Mouse (Mus musculus) layer of hippocampus, adult 2 months (tissue): ENCODE measurements around the gene Yap1. TPM values are rescaled to one million over a fixed set of nuclear protein-coding genes. Genes with fewer than 3 reads are reported as not detected.
"Not testable (repeated sequence)": the region's sequence is repeated elsewhere in the genome, so short reads cannot be mapped to it uniquely, and the experiment has no call there.

Experiments
- DNase-seq, 2 experiments: peaks; one replicate each; pipeline ENCODE4 v3.0.0; 2022; ENCODE audit warnings: low spot score in 2 of 2
- H3K27ac ChIP-seq: fragments of 200-600 bp; 2 replicates; pipeline ENCODE4 v1.8.1; 2022
- H3K4me3 ChIP-seq: fragments of 200-600 bp; 2 replicates; pipeline ENCODE4 v1.8.1; 2022; ENCODE audit warnings: mild to moderate bottlenecking
- CTCF ChIP-seq: fragments of 200-600 bp; conservative IDR thresholded peaks from 2 replicates; pipeline ENCODE4 v1.8.1; 2022; ENCODE audit warnings: antibody characterized with exemption, mild to moderate bottlenecking, moderate library complexity
- total RNA-seq, 2 experiments: library from RNA; stranded (reverse); gene quantifications; 2 replicates each; pipeline ENCODE4 v1.2.3; 2021

Gene Yap1
- total RNA-seq, 2 experiments from 2014 or later = 15.7 to 17.7 TPM

GRCm38 (mm10) chr9:7934419-7934818 lies 70.0 kb downstream of the Yap1 start:
- Histone ChIP-seq H3K27ac (peak overlapping the region; percentile 33; the same call in 1 of the 2 replicates), H3K4me3 (peak overlapping the region; percentile 33; the same call in 1 of the 2 replicates)
- DNase-seq = no peak
- no peak for TF ChIP-seq CTCF

GRCm38 (mm10) chr9:7929552-7929951 lies 74.8 kb downstream of the Yap1 start:
- Histone ChIP-seq H3K27ac (no peak overlapping the region), H3K4me3 (no peak overlapping the region)
- no peak for TF ChIP-seq CTCF
- peak in 1 of 2 experiments; percentile 32 for DNase-seq

DNA sequence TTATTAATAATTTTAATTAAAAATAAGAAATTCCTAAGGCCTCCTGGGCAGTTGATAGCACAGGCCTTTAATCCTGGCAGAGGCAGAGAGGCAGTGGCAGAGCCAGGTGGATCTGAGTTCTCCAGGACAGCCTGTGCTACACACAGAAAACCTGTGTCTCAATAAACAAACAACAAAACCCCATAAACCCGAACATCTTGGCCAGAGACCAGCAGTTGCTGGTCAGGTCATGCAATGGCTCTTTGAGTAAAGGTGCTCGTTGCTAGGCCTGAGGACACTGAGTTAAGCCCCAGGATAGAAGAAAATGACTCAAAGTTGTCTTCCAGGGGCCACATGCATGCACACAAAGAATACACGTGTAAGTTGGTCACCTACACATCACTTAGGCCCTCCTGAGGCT lies 75.5 kb downstream of the Yap1 start:
- no peak for DNase-seq
- Histone ChIP-seq H3K27ac (no peak overlapping the region), H3K4me3 (no peak overlapping the region)
- no peak for TF ChIP-seq CTCF

DNA sequence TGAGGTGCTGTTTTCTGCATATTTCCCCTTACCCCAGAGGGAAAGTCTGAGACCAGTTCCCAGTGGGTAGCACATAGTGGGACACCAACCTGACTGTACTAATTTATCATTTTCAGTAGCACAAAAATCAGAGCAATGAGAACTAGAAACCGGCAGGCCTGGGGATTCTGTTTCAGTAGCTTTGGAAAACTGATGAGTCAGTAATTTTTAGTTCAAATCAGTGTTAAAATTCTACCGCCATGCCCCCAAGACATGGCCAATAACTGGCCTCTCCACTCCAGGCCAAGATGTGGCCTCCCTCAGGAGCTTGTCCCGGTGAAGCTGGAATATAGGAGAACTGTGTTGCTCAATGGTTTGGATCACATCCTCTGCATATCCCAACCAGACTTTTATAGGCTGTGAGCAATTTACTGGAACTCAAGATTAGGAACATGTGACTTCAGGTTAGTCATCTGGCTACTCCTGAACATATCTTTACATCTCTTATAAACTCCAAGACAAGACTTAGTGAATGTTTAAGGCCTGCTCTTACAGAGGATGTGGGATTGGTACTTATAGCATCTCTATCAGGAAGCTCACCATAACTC lies 76.1 kb downstream of the Yap1 start:
- no peak overlapping the region for H3K4me3 ChIP-seq
- no peak overlapping the region for H3K27ac ChIP-seq
- no peak for TF ChIP-seq CTCF
- DNase-seq = no peak

- no peak overlapping the region for H3K4me3 ChIP-seq
Measured at GRCm38 (mm10) chr9:7914925-7915324, 89.5 kb downstream of the Yap1 start.

GRCm38 (mm10) chr9:7914487-7914886 lies 89.9 kb downstream of the Yap1 start:
- peak; percentile 35 for TF ChIP-seq CTCF
- Histone ChIP-seq H3K27ac (no peak overlapping the region), H3K4me3 (peak overlapping the region; percentile 41)
- no peak for DNase-seq

More at GRCm38 (mm10) chr9:7914925-7915324, 89.5 kb downstream of the Yap1 start:
- H3K27ac ChIP-seq = no peak overlapping the region
- no peak for TF ChIP-seq CTCF
- no peak for DNase-seq

- no peak overlapping the region for H3K27ac ChIP-seq
- DNase-seq = no peak
- TF ChIP-seq CTCF = no peak
- H3K4me3 ChIP-seq = peak overlapping the region; percentile 41
Measured at GRCm38 (mm10) chr9:7913953-7914352, 90.4 kb downstream of the Yap1 start.

GRCm38 (mm10) chr9:7907351-7907985 lies 96.9 kb downstream of the Yap1 start:
- Histone ChIP-seq H3K27ac (no peak overlapping the region), H3K4me3 (no peak overlapping the region)
- DNase-seq = no peak
- TF ChIP-seq CTCF = peak; percentile 29; the same call in 1 of the 2 replicates

DNA sequence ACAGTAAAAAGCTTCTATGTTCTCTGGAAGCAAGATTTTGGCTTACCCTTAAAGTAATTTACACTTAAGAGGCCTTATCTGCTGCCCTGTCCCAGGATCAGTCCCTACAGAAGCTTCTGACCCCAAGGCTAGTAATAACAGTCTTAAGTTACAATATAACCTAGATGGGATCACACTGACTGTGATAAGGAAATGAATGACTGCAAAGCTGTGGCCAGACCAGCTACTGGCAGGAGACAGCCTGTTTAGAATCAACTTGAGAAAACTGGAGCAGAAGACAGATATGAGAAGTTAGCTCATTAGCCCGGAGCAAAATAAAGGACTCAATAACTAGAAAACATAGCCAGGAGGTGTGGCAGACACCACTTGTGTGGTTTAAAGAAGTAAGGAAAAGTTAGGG lies 97.8 kb downstream of the Yap1 start:
- no peak overlapping the region for H3K27ac ChIP-seq
- TF ChIP-seq CTCF = no peak
- H3K4me3 ChIP-seq = no peak overlapping the region
- no peak for DNase-seq

DNA sequence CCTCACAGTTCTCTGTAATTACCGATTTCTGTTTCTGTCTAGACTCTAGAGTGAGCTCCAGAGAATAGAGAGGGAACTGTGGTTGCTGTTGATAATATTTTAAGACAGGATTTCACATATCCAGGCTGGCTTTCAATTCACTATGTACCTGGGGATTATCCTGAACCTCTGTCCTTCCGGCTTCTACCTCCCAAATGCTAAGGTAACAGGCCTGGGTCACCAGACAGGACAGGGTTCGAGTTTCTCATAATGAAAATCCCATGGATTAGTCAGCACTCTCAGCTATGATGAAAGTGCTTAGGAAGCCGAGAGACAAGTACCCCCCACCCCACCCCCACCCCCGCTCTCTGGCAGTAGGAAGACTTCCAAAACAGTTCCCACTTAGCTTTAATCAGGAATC lies 100.6 kb downstream of the Yap1 start:
- TF ChIP-seq CTCF = no peak
- no peak for DNase-seq
- Histone ChIP-seq H3K4me3 (no peak overlapping the region), H3K27ac (no peak overlapping the region)

GRCm38 (mm10) chr9:7903262-7903661 lies 101.1 kb downstream of the Yap1 start:
- no peak overlapping the region for H3K27ac ChIP-seq
- TF ChIP-seq CTCF = no peak
- DNase-seq = no peak
- H3K4me3 ChIP-seq = no peak overlapping the region

GRCm38 (mm10) chr9:7902311-7902710 lies 102.1 kb downstream of the Yap1 start:
- no peak for DNase-seq
- TF ChIP-seq CTCF = no peak
- H3K4me3 ChIP-seq = no peak overlapping the region
- no peak overlapping the region for H3K27ac ChIP-seq

- no peak for DNase-seq
- Histone ChIP-seq H3K27ac (no peak overlapping the region), H3K4me3 (no peak overlapping the region)
- TF ChIP-seq CTCF = no peak
Measured at GRCm38 (mm10) chr9:7900965-7901364, 103.4 kb downstream of the Yap1 start.

GRCm38 (mm10) chr9:7897502-7897901 lies 106.9 kb downstream of the Yap1 start:
- Histone ChIP-seq H3K4me3 (no peak overlapping the region), H3K27ac (no peak overlapping the region)
- peak; percentile 60 to 74 for DNase-seq
- TF ChIP-seq CTCF = peak; percentile 94

- H3K27ac ChIP-seq, DNase-seq, H3K4me3 ChIP-seq: not testable (repeated sequence)
Measured at GRCm38 (mm10) chr9:7891796-7892195, 112.6 kb downstream of the Yap1 start.
